Mouse (Mus musculus) liver, postnatal 0 days (tissue): Measurements from ENCODE around the gene Clip2.

Experiments used
- CTCF ChIP-seq: sonication (generic); IDR thresholded peaks from 2 replicates; pipeline ENCODE4 v1.5.1; 2016; ENCODE audit warnings: antibody characterized with exemption, low read depth
- EP300 ChIP-seq: IDR thresholded peaks from 2 replicates; pipeline ENCODE4 v1.6.1; 2016; ENCODE audit warnings: antibody characterized with exemption, low read depth, mild to moderate bottlenecking

DNA sequence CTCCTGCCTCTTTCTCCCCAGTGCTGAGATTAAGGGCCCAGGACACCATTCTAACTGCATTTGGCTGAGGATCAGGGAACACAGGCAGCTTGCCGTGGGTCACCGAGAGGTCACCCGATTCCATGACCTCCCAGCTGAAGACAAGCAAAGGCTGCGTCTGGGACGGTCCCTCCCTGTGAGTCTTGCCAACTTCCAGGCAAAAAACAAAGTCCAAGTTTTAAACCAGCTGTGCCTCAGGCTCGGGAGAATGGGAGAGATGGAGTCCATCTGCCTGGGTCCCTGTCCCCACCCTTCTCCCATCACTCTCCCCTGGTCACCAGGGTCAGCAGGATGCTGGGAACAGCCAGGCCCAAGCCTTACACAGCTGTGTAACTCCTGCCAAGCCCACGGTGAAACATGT is 10.6 kb downstream of the Clip2 start:
- TF ChIP-seq CTCF: no peak
- no peak for TF ChIP-seq EP300
